Mouse (Mus musculus): ENCODE measurements around the gene Gm28035. TPM values are rescaled to one million over a fixed set of nuclear protein-coding genes. Genes with fewer than 3 reads are reported as not detected.

Gm28035 gene
- total and polyA plus RNA-seq, 2 experiments from 2014 or later: 0.12 to 13.9 TPM

- Histone ChIP-seq H3K27ac (ENCODE audit: low read depth) (no peak overlapping the region), H3K27me3 (ENCODE audit: control insufficient read depth, insufficient read depth, low read length) (no peaks in the 10 kb centered on the region), H3K9me3 (replicated peaks; ENCODE audit: control insufficient read depth, low read length) (no peaks in the 10 kb centered on the region), H3K36me3 (replicated peaks; ENCODE audit: control insufficient read depth, insufficient read depth, low read length) (peaks cover 89% of the 10 kb centered on the region), H3K4me1 (ENCODE audit: control insufficient read depth, insufficient read depth) (no peaks in the 10 kb centered on the region), H3K4me2 (ENCODE audit: low read depth, low read length) (no peak overlapping the region), H3K4me3 (ENCODE audit: low read depth, low read length) (no peak overlapping the region), H3K9ac (replicated peaks; ENCODE audit: low read depth, low read length) (no peak overlapping the region)
- DNase-seq (ENCODE audit: low spot score) (no peak), ATAC-seq (ENCODE audit: insufficient read depth, low read depth) (no peak)
- TF ChIP-seq CTCF (IDR thresholded peaks at IDR 0.05; ENCODE audit: low read depth) (no peak), EP300 (IDR thresholded peaks at IDR 0.05; ENCODE audit: low read depth) (no peak)
- 94% methylated on average over 4 of the region's 4 CpGs for WGBS
Observed at GRCm38 (mm10) chr2:30316136-30316535, 75.8 kb downstream of the Gm28035 start.

- 90% methylated on average over 5 of the region's 5 CpGs for WGBS
- Histone ChIP-seq H3K9ac (replicated peaks; ENCODE audit: low read depth, low read length) (no peak overlapping the region), H3K36me3 (replicated peaks; ENCODE audit: control insufficient read depth, insufficient read depth, low read length) (peaks cover 92% of the 10 kb centered on the region), H3K9me3 (replicated peaks; ENCODE audit: control insufficient read depth, low read length) (no peaks in the 10 kb centered on the region), H3K4me3 (ENCODE audit: low read depth, low read length) (no peak overlapping the region), H3K4me2 (ENCODE audit: low read depth, low read length) (no peak overlapping the region), H3K4me1 (ENCODE audit: control insufficient read depth, insufficient read depth) (no peaks in the 10 kb centered on the region), H3K27ac (ENCODE audit: low read depth) (no peak overlapping the region), H3K27me3 (ENCODE audit: control insufficient read depth, insufficient read depth, low read length) (no peaks in the 10 kb centered on the region)
- no peak for DNase-seq (ENCODE audit: low spot score)
- TF ChIP-seq CTCF (IDR thresholded peaks at IDR 0.05; ENCODE audit: low read depth) (no peak), EP300 (IDR thresholded peaks at IDR 0.05; ENCODE audit: low read depth) (no peak)
- ATAC-seq (ENCODE audit: insufficient read depth, low read depth): no peak
Observed at GRCm38 (mm10) chr2:30316955-30317354, 76.6 kb downstream of the Gm28035 start.

GRCm38 (mm10) chr2:30319260-30319659 is 78.9 kb downstream of the Gm28035 start:
- no peak overlapping the region for H3K4me3 ChIP-seq (ENCODE audit: low read depth, low read length)
- WGBS: 68% methylated on average over 4 of the region's 4 CpGs
- no peak for ATAC-seq (ENCODE audit: insufficient read depth, low read depth)
- peaks cover 92% of the 10 kb centered on the region for H3K36me3 ChIP-seq (replicated peaks; ENCODE audit: control insufficient read depth, insufficient read depth, low read length)
- no peak for TF ChIP-seq CTCF (IDR thresholded peaks at IDR 0.05; ENCODE audit: low read depth)
- no peak for TF ChIP-seq EP300 (IDR thresholded peaks at IDR 0.05; ENCODE audit: low read depth)
- H3K4me1 ChIP-seq (ENCODE audit: control insufficient read depth, insufficient read depth): no peaks in the 10 kb centered on the region
- H3K4me2 ChIP-seq (ENCODE audit: low read depth, low read length): no peak overlapping the region
- no peak overlapping the region for H3K9ac ChIP-seq (replicated peaks; ENCODE audit: low read depth, low read length)
- no peaks in the 10 kb centered on the region for H3K27me3 ChIP-seq (ENCODE audit: control insufficient read depth, insufficient read depth, low read length)
- H3K27ac ChIP-seq (ENCODE audit: low read depth): no peak overlapping the region
- DNase-seq (ENCODE audit: low spot score): no peak
- no peaks in the 10 kb centered on the region for H3K9me3 ChIP-seq (replicated peaks; ENCODE audit: control insufficient read depth, low read length)

- H3K9me3 ChIP-seq (replicated peaks; ENCODE audit: control insufficient read depth, low read length): no peaks in the 10 kb centered on the region
- H3K27ac ChIP-seq (ENCODE audit: low read depth): no peak overlapping the region
- WGBS: 86% methylated on average over 7 of the region's 7 CpGs
- ATAC-seq (ENCODE audit: insufficient read depth, low read depth): no peak
- H3K27me3 ChIP-seq (ENCODE audit: control insufficient read depth, insufficient read depth, low read length): no peaks in the 10 kb centered on the region
- DNase-seq (ENCODE audit: low spot score): no peak
- no peak overlapping the region for H3K9ac ChIP-seq (replicated peaks; ENCODE audit: low read depth, low read length)
- TF ChIP-seq EP300 (IDR thresholded peaks at IDR 0.05; ENCODE audit: low read depth): no peak
- TF ChIP-seq CTCF (IDR thresholded peaks at IDR 0.05; ENCODE audit: low read depth): no peak
- peaks cover 90% of the 10 kb centered on the region for H3K36me3 ChIP-seq (replicated peaks; ENCODE audit: control insufficient read depth, insufficient read depth, low read length)
- H3K4me3 ChIP-seq (ENCODE audit: low read depth, low read length): no peak overlapping the region
- no peak overlapping the region for H3K4me2 ChIP-seq (ENCODE audit: low read depth, low read length)
- no peaks in the 10 kb centered on the region for H3K4me1 ChIP-seq (ENCODE audit: control insufficient read depth, insufficient read depth)
Observed at GRCm38 (mm10) chr2:30323111-30323510, 82.7 kb downstream of the Gm28035 start.

- Histone ChIP-seq H3K4me3 (ENCODE audit: low read depth, low read length) (no peak overlapping the region), H3K4me1 (ENCODE audit: control insufficient read depth, insufficient read depth) (no peaks in the 10 kb centered on the region), H3K36me3 (replicated peaks; ENCODE audit: control insufficient read depth, insufficient read depth, low read length) (peaks cover 93% of the 10 kb centered on the region), H3K27me3 (ENCODE audit: control insufficient read depth, insufficient read depth, low read length) (no peaks in the 10 kb centered on the region), H3K9ac (replicated peaks; ENCODE audit: low read depth, low read length) (no peak overlapping the region), H3K4me2 (ENCODE audit: low read depth, low read length) (no peak overlapping the region), H3K9me3 (replicated peaks; ENCODE audit: control insufficient read depth, low read length) (no peaks in the 10 kb centered on the region), H3K27ac (ENCODE audit: low read depth) (no peak overlapping the region)
- no peak for TF ChIP-seq CTCF (IDR thresholded peaks at IDR 0.05; ENCODE audit: low read depth)
- TF ChIP-seq EP300 (IDR thresholded peaks at IDR 0.05; ENCODE audit: low read depth): no peak
- WGBS: 87% methylated on average over 5 of the region's 5 CpGs
- ATAC-seq (ENCODE audit: insufficient read depth, low read depth): no peak
- no peak for DNase-seq (ENCODE audit: low spot score)
Observed at GRCm38 (mm10) chr2:30325296-30325695, 84.9 kb downstream of the Gm28035 start.

- ATAC-seq (ENCODE audit: insufficient read depth, low read depth): no peak
- no peak overlapping the region for H3K4me3 ChIP-seq (ENCODE audit: low read depth, low read length)
- WGBS: 86% methylated on average over 7 of the region's 7 CpGs
- H3K4me1 ChIP-seq (ENCODE audit: control insufficient read depth, insufficient read depth): no peaks in the 10 kb centered on the region
- no peak overlapping the region for H3K4me2 ChIP-seq (ENCODE audit: low read depth, low read length)
- H3K9me3 ChIP-seq (replicated peaks; ENCODE audit: control insufficient read depth, low read length): no peaks in the 10 kb centered on the region
- no peak overlapping the region for H3K9ac ChIP-seq (replicated peaks; ENCODE audit: low read depth, low read length)
- H3K27me3 ChIP-seq (ENCODE audit: control insufficient read depth, insufficient read depth, low read length): no peaks in the 10 kb centered on the region
- TF ChIP-seq EP300 (IDR thresholded peaks at IDR 0.05; ENCODE audit: low read depth) (no peak), CTCF (IDR thresholded peaks at IDR 0.05; ENCODE audit: low read depth) (no peak)
- no peak overlapping the region for H3K27ac ChIP-seq (ENCODE audit: low read depth)
- no peak for DNase-seq (ENCODE audit: low spot score)
- peaks cover 95% of the 10 kb centered on the region for H3K36me3 ChIP-seq (replicated peaks; ENCODE audit: control insufficient read depth, insufficient read depth, low read length)
Observed at GRCm38 (mm10) chr2:30327276-30327675, 86.9 kb downstream of the Gm28035 start.

Data from heart, postnatal 0 days (tissue).